Mouse (Mus musculus) stomach, postnatal 0 days (tissue): ENCODE results near the gene Olfr69.

Source experiments
- CTCF ChIP-seq: IDR thresholded peaks from 2 replicates; pipeline ENCODE4 v1.5.1; 2016; ENCODE audit warnings: antibody characterized with exemption, low read depth, mild to moderate bottlenecking, moderate library complexity
- EP300 ChIP-seq: optimal IDR thresholded peaks from 2 replicates; pipeline ENCODE3; 2016; ENCODE audit warnings: antibody characterized with exemption

DNA sequence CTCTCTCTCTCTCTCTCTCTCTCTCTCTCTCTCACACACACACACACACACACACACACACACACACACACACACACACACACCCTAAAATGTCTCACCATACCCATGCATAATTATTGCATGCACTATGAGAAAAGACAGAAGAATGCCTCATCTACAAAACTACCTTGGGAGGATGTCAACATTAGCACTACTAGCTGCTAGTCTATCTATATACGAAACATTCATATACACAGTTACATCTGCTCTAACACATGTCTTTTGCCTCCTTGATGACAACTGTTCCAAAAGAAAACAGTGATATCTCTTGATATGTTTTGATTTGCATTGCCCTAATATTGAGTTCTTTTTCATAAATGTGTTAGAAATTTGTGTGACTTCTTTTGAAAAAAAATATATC, 38.9 kb upstream of the Olfr69 start:
- TF ChIP-seq CTCF (no peak), EP300 (no peak)
